Mouse (Mus musculus) thymus, postnatal 10 days (tissue): ENCODE data around the gene Gucy2c.

ENCODE experiments used
- DNase-seq, 2 experiments: peaks; one replicate each; pipeline ENCODE4 v3.0.0; 2021; ENCODE audit warnings: low spot score in 2 of 2

The Gucy2c gene

GRCm38 (mm10) chr6:136668266-136668986, 113.1 kb downstream of the Gucy2c start:
- DNase-seq, result no peak

- no peak for DNase-seq
Measured at GRCm38 (mm10) chr6:136662063-136662462, 119.5 kb downstream of the Gucy2c start.

- DNase-seq, result no peak
Measured at GRCm38 (mm10) chr6:136661706-136662016, 119.9 kb downstream of the Gucy2c start, which contains the start of gene Plbd1. Plbd1 (minus strand) TSS chr6:136661928.

- DNase-seq, result peak in 1 of 2 experiments; percentile 9
Measured at GRCm38 (mm10) chr6:136660831-136661705, 120.5 kb downstream of the Gucy2c start.

- no peak for DNase-seq
Measured at GRCm38 (mm10) chr6:136659226-136659625, 122.3 kb downstream of the Gucy2c start.

- DNase-seq, result no peak
Measured at GRCm38 (mm10) chr6:136658303-136658702, 123.3 kb downstream of the Gucy2c start.

GRCm38 (mm10) chr6:136655786-136656185, 125.8 kb downstream of the Gucy2c start:
- no peak for DNase-seq

- DNase-seq, result no peak
Measured at GRCm38 (mm10) chr6:136654470-136654869, 127.1 kb downstream of the Gucy2c start.

GRCm38 (mm10) chr6:136653331-136653730, 128.2 kb downstream of the Gucy2c start:
- DNase-seq, result no peak

- no peak for DNase-seq
Measured at GRCm38 (mm10) chr6:136650664-136651063, 130.9 kb downstream of the Gucy2c start.

GRCm38 (mm10) chr6:136647455-136647861, 134.1 kb downstream of the Gucy2c start:
- DNase-seq, result no peak
